Mouse (Mus musculus) naive thymus-derived CD4-positive, alpha-beta T cell, adult 5 months (primary cell): ENCODE data around the gene Arhgap21. TPM values are rescaled to one million over a fixed set of nuclear protein-coding genes. Genes with fewer than 3 reads are reported as not detected.

Experiments
- polyA plus RNA-seq: library from polyadenylated mRNA; unstranded; fragments of 100-300 nt; shearing (Covaris generic); gene quantifications from one replicate; pipeline ENCODE4 v1.2.1, GENCODE M21; 2017

The Arhgap21 gene
- polyA plus RNA-seq = 2.0 TPM

DNA sequence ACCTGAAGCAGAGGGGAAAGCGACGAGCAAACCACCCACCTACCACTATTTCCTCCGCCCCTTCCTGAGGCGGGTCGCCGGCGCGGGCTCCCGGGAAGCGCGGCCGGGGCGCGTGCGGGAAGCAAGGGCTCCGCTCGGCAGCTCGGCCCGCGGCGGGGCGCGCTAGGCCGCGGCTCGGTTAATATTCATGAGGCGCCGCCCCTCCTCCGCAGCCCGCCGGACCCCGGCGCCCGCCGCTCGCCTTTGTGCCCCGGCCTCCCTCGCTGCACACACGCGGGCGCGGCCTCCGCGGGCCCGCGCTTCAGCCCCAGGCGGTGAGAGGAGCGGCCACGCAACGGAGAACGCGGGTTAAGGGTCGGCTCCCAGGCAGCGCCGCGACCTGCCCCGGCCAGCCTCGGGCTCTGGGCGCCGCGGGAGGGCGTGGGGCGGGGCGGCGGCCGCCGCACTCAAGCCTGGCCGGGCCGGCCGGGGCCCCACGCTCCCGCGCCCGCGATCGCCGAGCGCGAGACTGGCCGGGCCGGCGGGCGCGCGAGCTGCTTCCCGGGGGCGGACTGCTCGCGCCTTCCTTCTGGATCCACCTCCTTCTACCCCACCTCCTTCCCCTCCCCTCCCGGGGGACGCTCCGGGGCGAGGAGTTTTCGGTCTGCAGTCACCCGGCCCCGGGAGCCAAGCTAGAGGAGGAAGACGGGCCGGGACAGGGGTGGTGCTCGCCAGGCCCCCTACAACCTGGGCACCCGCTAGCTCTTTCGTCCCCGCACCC is at the start of gene Arhgap21:
Arhgap21 (minus strand) TSS at position 441 of the 760 bp plus-strand sequence.

Other genes starting within 250 kb of the Arhgap21 start
- 2.3 TPM for gene Enkur, start 236.5 kb upstream of the Arhgap21 start, polyA plus RNA-seq
- 1.9 TPM for gene Thnsl1, start 236.8 kb upstream of the Arhgap21 start, polyA plus RNA-seq